Mouse (Mus musculus): Measurements from ENCODE around the gene Phf21b.

Gene Phf21b

DNA sequence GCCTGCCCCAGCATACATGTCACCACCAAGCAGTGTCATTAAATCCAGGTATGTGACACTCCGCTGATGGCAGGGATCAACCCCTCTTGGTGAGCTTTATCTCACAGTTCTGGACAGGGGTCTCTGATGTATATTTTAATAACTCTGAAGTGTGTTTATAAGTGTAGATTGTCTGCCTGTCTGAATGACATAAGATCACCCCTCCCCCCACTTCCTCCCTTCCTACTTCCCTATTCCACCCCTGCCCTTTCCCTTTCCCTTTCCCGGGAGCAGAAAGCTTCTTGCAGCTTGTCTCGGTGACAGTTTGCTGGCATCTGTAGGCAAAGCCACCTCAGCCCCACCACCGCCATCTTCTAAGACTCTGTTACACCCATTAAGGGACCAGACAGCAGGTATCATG lies 11.0 kb downstream of the Phf21b start:
- DNase-seq: no peak

DNA sequence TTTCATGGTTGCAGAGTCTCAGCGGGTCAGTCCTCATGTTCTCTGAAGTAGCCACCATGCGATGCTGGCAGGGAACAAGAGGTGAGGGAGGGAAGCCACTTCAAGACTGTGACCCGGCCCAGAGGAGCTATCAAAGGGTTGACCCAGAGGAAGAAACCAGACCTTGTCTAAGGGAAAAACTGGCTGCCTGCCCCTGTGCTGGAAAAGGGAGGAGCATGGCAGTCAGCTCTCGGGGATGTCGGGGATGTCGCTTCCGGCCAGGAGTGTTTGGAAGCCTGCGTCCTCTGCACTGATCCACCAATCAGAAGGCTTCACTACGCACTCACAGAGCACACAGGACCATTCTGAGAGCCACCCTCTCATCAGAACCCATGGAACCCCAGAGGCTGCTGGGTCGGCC lies 12.8 kb downstream of the Phf21b start:
- DNase-seq: peak in 1 of 2 experiments; percentile 41

DNA sequence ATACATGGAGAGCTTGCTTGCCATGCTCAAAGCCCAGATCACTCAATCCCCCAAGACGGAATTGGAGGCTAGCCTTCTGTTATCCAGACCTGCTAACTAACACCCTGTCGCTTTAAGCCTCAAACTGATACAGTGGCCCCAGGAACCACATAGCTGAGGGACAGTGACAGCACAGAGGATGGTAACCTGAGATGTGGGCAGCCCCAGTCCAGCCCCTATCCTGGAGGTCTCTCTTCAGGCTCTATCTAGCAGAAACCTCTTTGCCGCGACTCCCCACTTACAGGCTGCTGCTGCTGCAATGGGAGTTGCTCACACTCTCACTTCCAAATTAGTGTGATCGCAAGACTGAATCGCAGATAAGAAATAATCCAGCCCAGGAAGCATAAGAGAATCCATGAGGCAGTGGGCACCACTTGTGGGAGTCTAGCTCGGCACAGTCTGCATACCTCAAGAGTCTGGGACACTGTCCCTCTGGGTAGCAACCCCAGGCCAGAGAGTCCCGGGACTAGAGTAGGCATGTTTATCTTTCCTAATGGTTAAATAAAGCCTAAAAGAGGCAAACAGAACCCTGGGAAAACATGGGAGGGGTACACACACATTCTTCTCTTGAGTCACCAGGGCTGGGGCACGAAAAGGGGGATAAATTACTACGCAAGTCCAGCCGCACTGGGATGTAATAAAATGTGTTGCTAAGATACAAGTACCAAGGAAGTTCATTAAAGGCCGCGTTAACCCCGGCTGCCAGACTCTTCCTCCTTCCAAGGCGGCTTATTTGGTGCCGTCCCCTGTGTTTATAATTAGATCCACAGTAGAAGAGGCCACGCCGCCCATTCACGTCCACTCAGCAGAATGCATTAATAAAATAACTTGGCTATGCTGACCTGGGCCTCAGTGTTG lies 13.7 kb downstream of the Phf21b start:
- DNase-seq: no peak

DNA sequence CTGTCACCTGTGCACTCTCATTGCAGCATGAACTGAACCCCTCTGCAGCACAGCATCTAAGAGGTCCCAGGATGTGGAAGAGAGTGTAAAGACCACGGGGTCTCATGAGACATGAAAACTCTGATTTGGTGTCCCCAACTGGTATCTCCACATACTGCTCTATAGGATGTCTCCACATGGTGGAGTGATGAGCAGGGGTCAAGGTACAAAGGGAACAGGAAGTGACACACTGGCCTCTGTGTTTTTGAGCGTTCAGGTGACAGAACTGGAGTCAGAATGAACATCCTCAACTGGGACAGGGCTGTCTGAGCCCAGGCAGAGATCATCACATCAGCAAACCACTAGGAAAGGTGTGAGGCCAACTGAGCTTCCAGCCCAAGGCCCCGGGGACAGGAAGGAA lies 15.3 kb downstream of the Phf21b start:
- no peak for DNase-seq

DNA sequence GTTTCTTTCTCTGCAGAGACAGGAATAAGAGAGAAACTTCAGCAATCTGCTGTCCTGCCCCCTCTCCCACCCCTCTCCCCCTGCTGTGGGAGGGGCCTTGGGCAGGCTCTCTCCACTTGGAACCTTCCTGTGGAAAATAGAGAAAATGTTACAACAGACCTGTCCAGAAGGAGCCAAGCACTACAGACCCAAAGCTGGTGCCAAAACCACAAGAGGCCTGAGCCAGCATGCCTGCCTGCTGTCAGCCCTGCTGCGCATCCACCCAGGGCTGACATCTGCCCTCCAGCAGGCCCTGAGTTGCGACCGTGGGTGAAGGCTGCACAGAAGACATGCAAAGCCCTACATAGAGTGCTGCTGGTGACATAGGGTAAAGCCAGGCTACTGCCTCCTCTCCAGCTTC lies 16.3 kb downstream of the Phf21b start:
- no peak for DNase-seq

DNA sequence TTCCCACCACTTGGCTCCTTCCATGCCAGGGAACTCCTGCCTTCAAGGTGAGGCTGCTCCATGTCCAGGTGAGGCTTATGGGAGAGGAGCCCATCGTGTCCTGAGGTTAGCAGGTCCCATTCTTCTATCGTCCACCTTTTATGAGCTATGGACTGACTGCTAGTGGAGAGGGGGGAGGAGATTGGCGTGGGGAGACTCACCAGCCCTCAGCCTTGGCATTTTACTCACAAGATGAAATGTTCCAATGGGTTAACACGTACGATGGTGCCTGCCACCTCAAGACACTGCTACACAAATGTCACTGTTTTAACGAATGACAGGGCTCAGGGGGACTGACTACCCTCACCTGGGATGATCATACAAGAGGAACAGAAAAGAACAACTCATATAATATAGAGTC lies 18.0 kb downstream of the Phf21b start:
- DNase-seq: no peak

DNA sequence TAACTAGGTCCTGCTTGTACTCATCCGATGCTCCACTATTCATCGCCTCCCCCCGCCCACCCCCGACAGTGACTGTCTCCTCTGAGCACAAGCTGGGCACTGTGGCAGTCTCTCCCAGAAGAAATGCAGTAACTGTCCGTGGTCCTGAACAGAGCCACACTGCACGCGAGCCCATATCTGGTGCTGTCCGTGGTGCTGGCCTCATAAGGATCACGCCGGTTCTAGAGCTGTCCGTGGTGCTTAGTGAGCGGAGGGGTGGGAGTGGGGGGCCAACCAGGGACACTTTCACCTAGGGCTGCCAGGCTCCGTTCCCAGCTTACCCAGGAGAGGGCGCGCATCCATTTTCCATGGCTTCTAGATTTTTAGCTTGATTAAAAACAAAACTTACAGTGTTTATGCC lies 26.4 kb downstream of the Phf21b start:
- DNase-seq: peak; percentile 54 to 69

DNA sequence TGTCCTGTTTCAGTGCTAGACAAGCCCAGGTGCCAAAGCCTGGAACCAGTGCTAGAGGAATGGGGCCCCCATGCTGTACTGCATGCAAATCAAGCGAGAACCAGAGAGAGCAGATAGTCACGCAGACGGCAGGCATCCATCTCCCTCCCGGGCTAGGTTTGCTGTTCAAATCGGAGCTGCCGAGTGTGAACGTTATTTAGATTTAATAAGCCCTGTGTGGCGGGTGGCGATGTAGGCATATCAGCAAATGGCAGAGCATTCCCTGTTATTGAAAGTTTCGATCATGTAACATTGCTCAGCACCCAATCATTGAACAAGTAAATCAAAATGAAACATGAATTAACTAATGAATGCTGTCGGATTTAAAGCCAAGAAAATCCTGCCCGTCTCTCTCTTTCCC lies 27.2 kb downstream of the Phf21b start:
- DNase-seq: no peak

DNA sequence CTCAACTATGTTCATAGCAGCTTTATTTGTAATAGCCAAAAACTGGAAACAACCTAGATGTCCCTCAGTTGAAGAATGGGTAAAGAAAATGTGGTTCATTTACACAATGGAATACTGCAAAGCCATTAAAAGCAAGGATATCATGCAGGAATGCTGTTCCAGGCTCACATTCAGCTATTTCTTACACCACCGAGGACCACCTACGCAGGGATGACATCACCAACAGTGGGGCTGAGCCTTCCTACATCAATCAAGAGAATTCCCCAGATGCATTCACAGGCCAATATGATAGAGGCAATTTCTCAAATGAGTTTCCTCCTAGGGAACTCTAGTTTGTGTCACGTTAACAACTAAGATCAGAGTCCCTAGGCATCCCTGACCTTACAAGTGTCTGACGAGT lies 32.8 kb downstream of the Phf21b start:
- DNase-seq: no peak

DNA sequence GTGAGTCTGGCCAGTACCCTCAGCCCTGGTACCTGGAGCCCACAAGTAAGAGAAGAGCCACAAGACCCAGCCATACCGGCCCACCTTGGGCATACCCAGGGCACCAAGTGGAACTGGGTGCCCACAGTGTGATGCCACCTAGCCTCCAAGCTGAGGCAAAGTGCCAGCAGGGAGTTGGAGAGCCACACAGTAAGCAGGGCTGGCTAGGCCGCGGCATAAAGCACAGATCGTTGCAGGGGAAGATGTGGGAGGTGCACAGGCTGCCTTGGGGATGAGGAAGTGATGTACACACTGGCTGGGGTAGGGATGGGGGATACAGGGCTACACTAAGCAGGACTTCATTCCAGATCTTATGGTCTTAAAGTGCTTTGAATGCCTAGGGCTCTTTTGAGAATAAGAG lies 35.0 kb downstream of the Phf21b start:
- no peak for DNase-seq

DNA sequence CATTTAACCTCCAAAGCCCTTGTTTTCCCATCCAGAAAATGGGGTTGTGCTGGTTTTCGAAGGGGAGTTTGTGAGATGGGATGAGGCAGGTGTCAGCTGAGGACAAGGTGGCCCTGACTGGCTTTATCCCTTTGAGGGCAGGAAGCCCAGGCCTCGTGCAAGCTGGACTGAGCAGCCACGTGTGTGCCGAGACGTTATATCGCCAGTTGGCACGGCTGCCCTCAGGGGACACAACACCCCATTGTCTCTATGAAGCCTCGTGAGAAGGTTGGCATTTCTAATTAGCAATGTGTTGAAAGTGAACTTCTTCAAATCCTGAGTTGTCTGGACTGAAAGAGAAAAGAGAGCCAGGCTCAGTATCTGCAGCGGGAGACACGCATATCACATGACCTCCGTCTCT lies 37.6 kb downstream of the Phf21b start:
- DNase-seq: peak in 1 of 2 experiments; percentile 53

DNA sequence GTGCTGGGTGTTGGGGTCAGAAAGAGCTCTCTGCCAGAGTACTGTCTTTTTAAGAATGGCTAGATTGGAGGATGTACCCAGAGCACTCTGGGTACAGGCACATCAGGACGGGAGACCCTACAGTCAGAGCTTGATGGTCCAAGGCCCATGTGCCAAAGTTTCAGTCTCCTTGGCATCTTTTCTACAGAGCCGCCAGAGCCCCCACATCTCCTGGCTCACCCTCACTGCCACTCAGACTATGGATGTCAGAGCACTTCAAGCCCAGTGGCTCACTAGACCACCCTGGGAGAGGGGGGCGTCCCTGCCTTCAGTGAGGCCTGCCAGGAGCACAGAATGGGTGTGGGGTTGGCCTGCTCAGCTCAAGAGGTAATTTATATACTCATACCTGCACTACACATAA lies 38.3 kb downstream of the Phf21b start:
- DNase-seq: no peak

DNA sequence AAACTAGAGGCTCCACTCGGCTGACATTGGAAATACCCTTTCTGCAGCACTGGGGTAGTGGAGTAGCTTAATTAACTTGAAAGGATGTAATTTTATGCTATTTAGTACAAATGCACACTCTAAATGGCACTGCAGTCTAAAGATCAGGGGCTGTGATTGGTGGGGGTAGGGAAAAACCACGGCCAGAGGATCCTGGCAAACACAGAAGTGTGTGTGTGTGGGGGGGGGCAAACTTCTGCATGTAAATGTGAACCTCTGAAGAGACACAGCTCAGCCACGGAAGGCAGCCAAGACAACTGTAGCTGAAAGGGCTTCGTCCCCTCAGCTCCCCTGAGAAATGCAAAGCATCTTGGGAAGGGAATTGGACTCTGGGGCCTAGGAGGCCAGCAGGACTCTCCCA lies 40.7 kb downstream of the Phf21b start:
- no peak for DNase-seq

DNA sequence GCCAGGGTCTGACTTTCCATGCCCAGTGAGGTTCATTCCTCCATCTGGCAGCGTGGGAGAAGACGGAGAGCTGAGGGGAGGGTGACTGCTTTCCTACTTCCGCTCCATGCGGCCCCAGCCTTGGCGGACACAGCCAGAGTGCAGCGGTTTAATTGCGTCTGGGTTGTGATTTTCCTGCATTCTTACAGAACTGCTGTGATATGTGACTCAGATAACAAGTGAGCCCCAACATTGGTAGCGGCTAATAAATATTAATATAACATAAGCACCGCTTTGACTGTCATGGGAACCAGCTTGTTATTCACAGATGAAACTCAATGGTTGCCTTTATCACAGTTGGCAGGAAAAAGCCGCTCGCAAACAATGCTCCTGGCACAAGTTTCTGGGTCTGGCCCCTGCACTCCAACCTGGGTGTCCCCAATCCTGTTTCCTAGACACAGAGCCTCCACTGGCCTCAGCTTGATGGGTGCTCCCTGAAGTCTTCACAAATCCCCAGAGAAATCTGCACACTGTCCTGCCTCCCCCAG lies 43.0 kb downstream of the Phf21b start:
- DNase-seq: peak in 1 of 2 experiments; percentile 37

DNA sequence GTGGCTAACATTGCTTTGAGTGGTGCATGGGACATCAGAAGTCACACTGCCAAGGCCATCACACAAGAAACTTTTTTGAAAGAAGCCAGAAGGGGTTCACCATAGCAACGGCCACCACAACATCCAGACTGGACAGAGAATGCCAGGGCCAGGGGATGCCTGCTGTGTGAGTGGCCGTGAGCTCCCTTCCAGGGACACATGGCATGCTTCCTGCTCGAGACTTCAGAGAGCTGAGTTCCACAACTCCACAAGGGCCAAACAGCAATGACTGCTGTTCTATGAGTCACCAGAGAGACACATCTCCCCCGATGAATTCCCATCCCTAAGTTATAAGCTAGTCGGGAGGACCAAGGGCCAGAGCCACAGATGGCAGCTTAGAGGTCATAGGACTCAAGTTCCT lies 44.7 kb downstream of the Phf21b start:
- DNase-seq: no peak

DNA sequence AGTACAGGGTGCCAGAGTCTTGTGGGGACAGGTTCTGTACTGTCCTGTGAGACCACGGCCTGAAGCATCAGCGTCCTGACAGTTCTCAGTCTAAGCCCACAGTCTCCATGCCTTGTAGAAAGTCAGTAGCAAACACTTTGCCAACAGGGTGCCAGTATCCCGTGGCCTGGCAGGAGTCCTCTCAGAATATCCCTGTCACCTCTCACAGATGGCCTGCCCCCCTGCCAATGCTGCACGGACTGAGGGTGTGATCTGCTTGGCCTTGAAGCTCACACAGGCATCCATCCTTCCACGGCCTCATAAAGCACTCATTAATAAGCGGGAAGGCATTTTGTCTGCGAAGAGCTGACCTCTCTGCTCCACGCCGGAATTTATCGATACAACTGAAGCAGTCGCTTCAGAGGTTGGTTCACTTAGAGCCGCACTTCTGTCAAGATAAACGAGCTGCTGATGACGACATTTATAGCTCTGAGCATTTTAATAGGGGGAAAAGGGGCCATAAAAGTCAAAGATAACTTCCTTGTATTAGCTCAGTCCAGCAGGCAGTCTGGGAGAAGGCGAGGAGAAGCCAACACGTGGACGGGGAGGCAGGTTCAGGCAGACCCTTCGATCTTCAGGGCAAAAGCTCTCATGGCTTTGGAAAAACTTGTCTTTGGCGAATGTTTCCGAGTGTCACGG lies 46.4 kb downstream of the Phf21b start:
- DNase-seq: peak in 1 of 2 experiments; percentile 40

DNA sequence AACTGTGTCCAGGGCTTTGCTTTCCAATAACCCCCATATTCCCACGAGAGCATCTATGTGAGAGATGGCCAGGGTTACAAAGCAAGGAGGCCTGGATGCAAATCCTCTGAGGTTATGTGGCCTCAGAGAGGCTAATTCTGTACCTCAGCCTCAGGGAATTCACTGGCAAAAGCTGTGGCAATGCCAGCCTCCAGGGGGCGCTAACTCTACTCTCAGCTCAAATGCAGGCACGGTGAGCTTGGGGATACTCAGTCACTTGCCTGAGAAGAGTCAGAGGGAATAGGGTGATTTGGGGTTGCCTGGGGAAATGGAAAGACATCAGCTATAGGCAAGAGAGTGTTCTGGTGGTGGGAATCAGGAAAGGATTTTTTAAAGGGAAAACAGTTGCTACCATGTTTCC lies 52.2 kb downstream of the Phf21b start:
- DNase-seq: peak; percentile 88 to 92

DNA sequence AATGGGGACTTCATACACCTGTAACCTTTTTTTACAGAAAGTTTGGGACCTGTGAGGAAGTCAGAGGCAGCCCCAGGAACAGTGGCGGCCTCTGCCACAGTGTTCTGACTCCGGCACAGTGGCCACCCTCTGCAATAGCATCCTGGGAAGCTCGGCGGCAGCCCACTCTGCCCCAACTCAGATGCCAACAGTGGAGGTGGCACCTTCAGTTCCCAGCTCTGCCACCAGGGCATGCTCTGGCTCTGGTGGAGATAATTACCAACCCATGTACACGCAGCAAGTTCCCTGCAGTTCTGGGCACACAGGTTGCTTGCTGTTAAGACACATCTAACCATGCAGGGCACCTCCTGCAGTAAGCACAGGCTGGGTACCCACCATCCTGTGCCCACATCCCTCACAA lies 55.7 kb downstream of the Phf21b start:
- DNase-seq: peak; percentile 77 to 88

DNA sequence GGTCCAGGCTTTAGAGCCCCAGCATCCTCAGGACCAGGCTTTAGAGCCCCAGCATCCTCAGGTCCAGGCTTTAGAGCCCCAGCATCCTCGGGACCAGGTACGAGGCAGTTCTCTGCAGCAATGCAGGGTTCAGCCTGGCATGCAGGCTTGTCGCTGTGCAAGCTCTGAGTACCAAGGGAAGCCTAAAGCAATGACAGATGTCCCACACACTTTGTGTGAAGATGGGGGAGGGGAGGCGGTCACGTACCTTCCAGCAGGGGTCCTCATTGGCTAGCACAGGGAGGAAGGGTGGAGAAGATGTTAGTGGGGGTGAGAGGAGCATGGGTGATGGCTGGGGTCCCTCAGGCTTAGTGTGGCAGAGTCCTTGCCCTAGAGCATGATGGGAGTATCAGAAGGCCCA lies 62.2 kb downstream of the Phf21b start:
- DNase-seq: no peak

DNA sequence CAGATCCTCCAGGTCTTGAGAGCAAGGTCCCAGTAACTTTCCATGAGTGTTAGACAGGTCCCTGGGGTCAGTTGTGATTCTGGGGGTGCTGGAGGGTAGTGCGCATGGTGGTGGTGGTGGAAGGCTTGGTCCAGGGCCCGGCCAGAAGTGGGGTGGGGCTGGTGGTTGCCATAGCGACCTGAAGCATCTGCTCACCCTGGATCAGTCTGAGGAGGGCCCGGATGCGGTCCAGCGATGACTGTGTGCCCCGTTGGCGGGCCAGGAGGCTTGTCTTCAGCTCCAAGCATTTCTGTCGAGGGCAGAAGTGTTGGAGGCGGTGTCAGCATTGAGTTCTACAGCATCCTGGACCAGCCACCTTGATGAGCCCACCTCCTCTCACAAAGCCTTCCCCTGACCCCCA lies 68.7 kb downstream of the Phf21b start:
- DNase-seq: peak; percentile 41 to 52

DNA sequence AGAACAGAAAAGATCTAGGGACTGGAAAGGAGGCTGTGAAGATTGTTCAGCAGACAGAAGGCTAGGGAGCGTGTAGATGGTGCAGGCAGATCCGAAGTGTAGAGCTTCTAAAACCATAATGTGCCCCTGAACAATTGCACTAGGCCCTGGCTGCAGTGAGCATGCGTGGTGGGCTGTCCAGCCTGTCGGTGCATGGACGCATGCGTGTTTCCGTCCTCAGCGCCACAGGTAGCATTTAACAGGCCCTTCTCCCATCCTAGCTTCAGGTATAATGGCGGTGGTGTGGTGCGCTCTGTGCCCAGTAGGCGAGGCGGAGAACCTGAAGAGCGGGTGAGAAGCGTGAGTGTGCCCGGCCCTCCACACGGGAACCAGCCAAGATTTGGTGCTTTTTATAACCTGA lies 71.0 kb downstream of the Phf21b start:
- DNase-seq: no peak

DNA sequence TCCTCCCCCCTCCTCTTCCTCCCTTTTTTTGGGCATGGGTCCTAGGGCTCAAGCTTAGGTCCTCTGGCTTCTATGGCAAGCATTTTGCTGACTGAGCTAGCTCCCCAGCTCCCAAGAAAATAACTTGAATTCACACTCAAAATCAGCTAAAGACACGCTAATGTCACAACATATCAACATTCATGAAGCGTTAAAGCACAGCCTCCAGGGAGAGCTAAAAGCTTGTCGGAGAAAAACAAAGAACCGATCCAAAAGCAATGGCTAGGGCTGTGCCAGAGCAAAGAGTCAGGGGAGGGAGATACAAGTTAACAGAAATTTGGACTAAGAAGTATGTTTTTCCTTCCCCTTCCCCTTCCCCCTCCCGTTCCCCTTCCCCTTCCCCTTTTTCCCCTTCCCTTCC lies 77.3 kb downstream of the Phf21b start:
- no peak for DNase-seq

DNA sequence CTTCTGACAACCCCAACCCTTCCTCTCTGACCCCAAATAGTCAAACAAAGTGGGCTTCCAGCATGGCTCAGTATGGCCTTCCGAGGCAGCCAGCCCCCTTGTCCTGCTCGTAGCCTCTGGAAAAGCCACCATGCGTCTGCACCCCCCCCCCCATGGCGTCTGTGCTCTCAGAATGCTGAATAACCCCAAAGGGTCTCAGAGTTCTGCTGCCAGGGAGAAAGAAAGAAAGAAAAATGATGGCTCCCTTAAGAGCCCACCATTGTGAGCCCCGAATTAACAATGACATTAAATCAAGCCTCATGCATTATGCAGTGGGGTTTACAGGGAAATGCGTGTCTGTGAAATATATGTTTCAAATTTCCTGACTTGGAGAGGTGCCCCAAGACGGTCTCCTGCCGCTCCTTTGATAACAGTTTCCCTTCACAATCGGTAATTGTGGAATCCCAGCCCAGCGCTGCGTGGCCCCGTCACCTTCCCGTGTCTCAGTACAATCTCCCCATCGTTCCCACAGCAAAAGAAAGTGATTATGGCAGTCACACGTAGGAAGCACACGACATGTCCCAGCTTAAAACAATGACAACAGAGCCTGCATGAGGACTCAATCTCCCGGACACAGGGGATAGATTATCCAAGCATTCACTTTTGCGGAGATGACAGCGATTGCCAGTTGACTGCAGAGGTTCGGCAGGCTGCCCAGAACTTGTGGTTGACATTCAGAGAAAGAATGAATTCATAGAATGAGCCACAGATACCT lies 80.3 kb downstream of the Phf21b start:
- DNase-seq: peak; percentile 58 to 73
